Mouse (Mus musculus) spleen, adult 2 months (tissue): Measurements from ENCODE around the gene Wdr44. TPM values are rescaled to one million over a fixed set of nuclear protein-coding genes. Genes with fewer than 3 reads are reported as not detected.

Experiments used
- DNase-seq, 2 experiments: peaks; one replicate each; pipeline versions ENCODE4 v3.0.0 to v3.0.0-alpha.2; 2012 to 2021; ENCODE audit warnings: low spot score in 2 of 2, low read depth in 1 of 2
- H3K27ac ChIP-seq: fragments of 200-500 bp; 2 replicates; pipeline ENCODE4 v1.5.1; 2012; ENCODE audit warnings: low read length, inconsistent platforms; ENCODE audit not compliant: insufficient read depth
- H3K27me3 ChIP-seq: fragments of 200-500 bp; 2 replicates; pipeline ENCODE4 v1.6.1; 2012; ENCODE audit warnings: mild to moderate bottlenecking, moderate library complexity, low read length, inconsistent platforms; ENCODE audit not compliant: control insufficient read depth, insufficient read depth
- H3K36me3 ChIP-seq: fragments of 200-500 bp; 2 replicates; pipeline ENCODE4 v1.6.1; 2012; ENCODE audit warnings: mild to moderate bottlenecking, low read length, inconsistent platforms; ENCODE audit not compliant: control insufficient read depth, insufficient read depth
- H3K4me1 ChIP-seq: fragments of 200-500 bp; 2 replicates; pipeline ENCODE4 v1.6.1; 2011; ENCODE audit warnings: inconsistent platforms; ENCODE audit not compliant: control insufficient read depth, insufficient read depth, insufficient read length
- H3K4me3 ChIP-seq: fragments of 200-500 bp; 2 replicates; pipeline ENCODE4 v1.5.1; 2011; ENCODE audit warnings: mild to moderate bottlenecking, inconsistent platforms; ENCODE audit not compliant: insufficient read depth, insufficient read length; ENCODE audit errors: extremely low read depth
- CTCF ChIP-seq: fragments of 200-500 bp; IDR thresholded peaks from 2 replicates; pipeline ENCODE4 v1.5.1; 2011; ENCODE audit warnings: mild to moderate bottlenecking, inconsistent platforms; ENCODE audit not compliant: insufficient read depth, insufficient read length, insufficient replicate concordance; ENCODE audit errors: extremely low read depth
- POLR2A ChIP-seq: fragments of 200-500 bp; IDR thresholded peaks from 2 replicates; pipeline ENCODE4 v1.6.1; 2011; ENCODE audit warnings: low read depth, low read length, inconsistent platforms
- WGBS: fragments of 180-500 bp; shearing (Covaris S2); methylation state at CpG from one replicate; pipeline ENCODE4 v1.1.7; 2018; 5-methylcytosine and 5-hydroxymethylcytosine counted together
- polyA plus RNA-seq: library from polyadenylated mRNA; depleted of rRNA; stranded (reverse); fragments of >200 nt; gene quantifications from 2 replicates; pipeline ENCODE4 v1.2.3, GENCODE M21; 2012; rRNA removed

Wdr44 gene
- polyA plus RNA-seq, 1 experiment: 4.3 TPM

DNA sequence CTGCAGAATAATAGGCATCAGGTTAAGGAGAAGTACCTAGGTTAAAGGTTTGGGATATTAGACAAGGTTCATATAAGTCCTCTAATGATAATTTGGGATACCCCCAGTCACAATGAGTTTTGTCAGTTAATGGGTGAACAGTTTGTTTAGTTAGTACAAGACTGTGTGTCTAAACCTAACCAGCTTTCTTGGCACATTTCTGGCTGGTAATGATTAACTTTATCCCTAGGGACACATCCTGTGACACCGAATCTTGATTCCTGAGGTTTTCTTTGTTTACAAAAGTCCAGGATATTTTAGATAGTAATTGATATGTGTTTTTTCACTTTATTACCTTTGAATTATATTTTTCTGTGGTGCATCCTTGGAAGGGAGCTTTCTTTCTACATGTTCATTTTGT, 148.1 kb downstream of the Wdr44 start:
- 84% methylated on average over 1 of the region's 1 CpGs for WGBS
- Histone ChIP-seq H3K4me1 (no peaks in the 10 kb centered on the region), H3K36me3 (no peaks in the 10 kb centered on the region), H3K27me3 (no peaks in the 10 kb centered on the region), H3K27ac (no peak overlapping the region), H3K4me3 (no peak overlapping the region)
- TF ChIP-seq POLR2A (no peak), CTCF (no peak)
- no peak for DNase-seq

Other genes starting within 250 kb of the Wdr44 start
- not detected in 2 replicates for gene Gm4907, start 189.5 kb downstream of the Wdr44 start, polyA plus RNA-seq